Mouse (Mus musculus) E14TG2a.4 (cell line): ENCODE data around the gene Hoxd13.

Experiments
- CTCF ChIP-seq: conservative IDR thresholded peaks from 2 replicates; pipeline ENCODE4 v1.5.1; 2014; ENCODE audit warnings: low read length
- NANOG ChIP-seq: IDR thresholded peaks from 2 replicates; pipeline ENCODE4 v1.6.1; 2014; ENCODE audit warnings: borderline replicate concordance, low read length, mixed read lengths
- POU5F1 ChIP-seq: IDR thresholded peaks from 2 replicates; pipeline ENCODE4 v1.6.1; 2014; ENCODE audit warnings: low read length, borderline replicate concordance

DNA sequence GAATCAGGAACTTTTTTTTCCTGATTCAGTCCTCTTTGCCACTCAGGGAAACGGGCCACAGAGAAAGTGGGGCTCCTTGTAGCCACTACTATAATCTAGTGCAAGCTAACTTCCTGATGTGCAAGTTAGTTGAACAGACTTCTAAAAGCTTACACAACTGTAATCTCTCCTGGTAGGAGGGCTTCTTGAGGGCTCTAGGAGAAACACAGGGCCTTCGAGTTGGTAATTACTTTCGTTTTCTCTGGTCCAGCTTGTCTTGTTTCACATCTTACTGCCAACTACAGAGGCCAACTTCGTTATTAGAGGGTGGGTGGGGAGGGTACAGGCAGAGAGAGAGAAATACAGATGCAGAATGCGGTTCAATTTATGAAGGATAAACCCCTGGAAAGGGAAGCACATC lies 3.7 kb downstream of the Hoxd13 start:
- TF ChIP-seq CTCF (no peak), NANOG (no peak), POU5F1 (no peak)
